Mouse (Mus musculus): ENCODE results near the gene Boc. TPM values are rescaled to one million over a fixed set of nuclear protein-coding genes. Genes with fewer than 3 reads are reported as not detected.
"Not testable (repeated sequence)": the region's sequence is repeated elsewhere in the genome, so short reads cannot be mapped to it uniquely, and the experiment has no call there.

The Boc gene
- total RNA-seq, 2 experiments from 2014 or later, result not detected

DNA sequence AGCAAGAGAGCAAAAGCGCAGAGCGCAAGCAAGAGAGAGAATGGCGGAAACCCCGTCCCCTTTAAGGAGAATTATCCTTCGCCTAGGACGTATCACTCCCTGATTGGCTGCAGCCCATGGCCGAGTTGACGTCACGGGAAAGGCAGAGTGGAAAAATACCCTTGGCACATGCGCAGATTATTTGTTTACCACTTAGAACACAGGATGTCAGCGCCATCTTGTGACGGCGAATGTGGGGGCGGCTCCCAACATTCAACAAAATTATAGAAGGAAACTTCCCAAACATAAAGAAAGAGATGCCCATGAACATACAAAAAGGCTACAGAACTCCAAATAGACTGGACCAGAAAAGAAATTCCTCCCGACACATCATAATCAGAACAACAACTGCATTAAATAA lies 116.8 kb downstream of the Boc start:
- ATAC-seq (replicated peaks; ENCODE audit: low FRiP score, poor library complexity, severe bottlenecking), result not testable (repeated sequence)

- ATAC-seq (replicated peaks; ENCODE audit: low FRiP score, poor library complexity, severe bottlenecking), result no peak
Observed at GRCm38 (mm10) chr16:44435481-44435880, 123.2 kb downstream of the Boc start.

Other genes starting within 250 kb of the Boc start
- gene Sidt1, start 225.7 kb downstream of the Boc start, total RNA-seq (2015; ENCODE audit: low replicate concordance), result 3.2 TPM in 1 of 2 replicates, not detected in the other
- gene Sidt1, start 225.7 kb downstream of the Boc start, total RNA-seq (2017; ENCODE audit: low replicate concordance), result 0.90 TPM in 1 of 2 replicates, not detected in the other
- 16.9 and 39.4 TPM in 2 replicates for gene Spice1, start 211.8 kb downstream of the Boc start, total RNA-seq (2015; ENCODE audit: low replicate concordance)
- gene Spice1, start 211.8 kb downstream of the Boc start, total RNA-seq (2017; ENCODE audit: low replicate concordance), result 11.5 and 23.9 TPM in 2 replicates
- not detected in 2 replicates for gene Cfap44, start 164.1 kb downstream of the Boc start, total RNA-seq (2015; ENCODE audit: low replicate concordance)
- not detected in 2 replicates for gene Cfap44, start 164.1 kb downstream of the Boc start, total RNA-seq (2017; ENCODE audit: low replicate concordance)
- gene Nepro, start 165.4 kb upstream of the Boc start, total RNA-seq (2015; ENCODE audit: low replicate concordance), result 3.6 and 3.8 TPM in 2 replicates
- 2.6 and 3.7 TPM in 2 replicates for gene Nepro, start 165.4 kb upstream of the Boc start, total RNA-seq (2017; ENCODE audit: low replicate concordance)
- gene Gtpbp8, start 187.5 kb upstream of the Boc start, total RNA-seq (2015; ENCODE audit: low replicate concordance), result 4.2 and 5.0 TPM in 2 replicates
- 3.5 and 5.0 TPM in 2 replicates for gene Gtpbp8, start 187.5 kb upstream of the Boc start, total RNA-seq (2017; ENCODE audit: low replicate concordance)
- 10.5 and 15.5 TPM in 2 replicates for gene Cd200r1, start 206.8 kb upstream of the Boc start, total RNA-seq (2015; ENCODE audit: low replicate concordance)
- gene Cd200r1, start 206.8 kb upstream of the Boc start, total RNA-seq (2017; ENCODE audit: low replicate concordance), result 5.1 TPM in 1 of 2 replicates, not detected in the other